Mouse (Mus musculus): ENCODE results near the gene Stk39. TPM values are rescaled to one million over a fixed set of nuclear protein-coding genes. Genes with fewer than 3 reads are reported as not detected.

The Stk39 gene
- polyA plus RNA-seq, 1 experiment from 2014 or later = 29.0 TPM

DNA sequence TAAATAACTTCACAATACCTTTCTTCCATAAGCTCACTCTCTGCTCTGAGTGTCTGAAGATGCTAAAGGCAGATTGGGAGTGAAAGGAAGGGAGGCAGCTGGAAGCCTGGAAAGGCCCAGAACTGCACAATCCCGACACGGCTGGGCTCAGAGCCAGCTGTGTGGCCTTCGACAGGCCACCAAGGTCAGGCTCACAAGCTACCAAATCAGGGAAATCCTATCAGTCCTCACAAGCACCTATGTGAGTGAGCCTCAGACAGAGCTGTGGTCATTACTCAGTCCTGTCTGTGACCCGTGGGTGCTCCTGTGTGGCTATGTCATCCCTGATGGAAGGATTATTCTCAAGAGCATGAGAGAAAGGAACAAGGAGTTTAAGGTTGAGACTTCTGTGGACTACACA lies 19.7 kb downstream of the Stk39 start:
- WGBS = 74% methylated on average over 4 of the region's 4 CpGs
- DNase-seq (ENCODE audit: low spot score) (no peak), ATAC-seq (replicated peaks; ENCODE audit: low FRiP score, low read depth) (no peak)
- no peaks in the 10 kb centered on the region for H3K36me3 ChIP-seq (ENCODE audit: insufficient read depth, low read length)
- no peaks in the 10 kb centered on the region for H3K27me3 ChIP-seq (ENCODE audit: insufficient read depth, low read length)
- no peak overlapping the region for H3K27ac ChIP-seq
- no peak overlapping the region for H3K4me2 ChIP-seq (ENCODE audit: low read length)
- H3K4me1 ChIP-seq (replicated peaks; ENCODE audit: insufficient read depth, low read length) = no peaks in the 10 kb centered on the region
- H3K9me3 ChIP-seq (replicated peaks; ENCODE audit: low read length) = no peaks in the 10 kb centered on the region
- no peak for TF ChIP-seq CTCF (IDR thresholded peaks at IDR 0.05; ENCODE audit: low read depth)
- H3K9ac ChIP-seq (ENCODE audit: low read depth, low read length) = no peak overlapping the region
- no peak overlapping the region for H3K4me3 ChIP-seq (replicated peaks; ENCODE audit: low read depth, low read length)

DNA sequence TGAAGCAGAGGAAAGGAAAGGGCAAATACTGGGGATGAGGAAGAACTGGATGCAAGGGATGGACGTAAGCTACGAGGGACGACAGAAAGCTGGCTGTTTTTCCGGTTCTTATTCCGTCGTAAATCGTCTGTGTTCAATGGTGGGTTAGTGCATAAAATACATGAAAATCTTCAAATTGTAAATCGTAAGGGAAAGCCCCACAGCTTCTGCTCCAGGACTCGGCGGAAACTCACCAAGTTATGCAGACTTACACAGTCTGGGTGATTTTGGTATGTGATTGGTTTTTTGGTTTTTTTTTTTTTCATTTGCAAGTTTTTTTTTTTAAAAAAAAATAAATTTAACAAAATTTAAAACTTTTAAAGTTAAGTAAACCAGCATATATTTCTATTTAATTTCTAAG lies 24.0 kb downstream of the Stk39 start:
- Histone ChIP-seq H3K4me3 (replicated peaks; ENCODE audit: low read depth, low read length) (no peak overlapping the region), H3K4me1 (replicated peaks; ENCODE audit: insufficient read depth, low read length) (no peaks in the 10 kb centered on the region), H3K36me3 (ENCODE audit: insufficient read depth, low read length) (no peaks in the 10 kb centered on the region), H3K9ac (ENCODE audit: low read depth, low read length) (no peak overlapping the region), H3K4me2 (ENCODE audit: low read length) (no peak overlapping the region), H3K27me3 (ENCODE audit: insufficient read depth, low read length) (no peaks in the 10 kb centered on the region), H3K9me3 (replicated peaks; ENCODE audit: low read length) (no peaks in the 10 kb centered on the region), H3K27ac (no peak overlapping the region)
- no peak for TF ChIP-seq CTCF (IDR thresholded peaks at IDR 0.05; ENCODE audit: low read depth)
- no peak for ATAC-seq (replicated peaks; ENCODE audit: low FRiP score, low read depth)
- 56% methylated on average over 10 of the region's 10 CpGs for WGBS
- DNase-seq (ENCODE audit: low spot score) = peak; percentile 25

DNA sequence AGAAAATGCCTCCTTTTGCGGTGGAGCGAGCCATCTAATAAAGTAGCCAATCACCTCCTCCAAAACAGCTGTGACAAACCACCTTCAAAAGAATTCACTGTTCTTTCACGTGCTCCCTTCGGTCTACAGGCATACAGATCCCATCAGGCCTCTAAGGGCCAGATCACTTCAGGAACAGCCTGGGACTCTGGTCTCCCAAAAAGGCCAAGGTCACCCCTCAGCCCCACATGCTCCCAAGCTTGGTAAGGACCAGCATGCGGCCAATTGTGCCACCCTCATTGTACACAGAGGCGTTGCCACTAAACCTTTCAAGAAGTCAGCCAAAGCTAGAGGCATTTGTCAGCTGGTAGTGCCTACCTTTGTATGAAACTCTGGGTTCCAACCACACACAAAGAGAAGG lies 28.9 kb downstream of the Stk39 start:
- H3K9me3 ChIP-seq (replicated peaks; ENCODE audit: low read length) = no peaks in the 10 kb centered on the region
- no peak overlapping the region for H3K27ac ChIP-seq
- H3K4me1 ChIP-seq (replicated peaks; ENCODE audit: insufficient read depth, low read length) = 0 out of 2 replicates have a peak, but pooled peaks cover 3% of the 10 kb centered on the region
- 64% methylated on average over 6 of the region's 6 CpGs for WGBS
- H3K36me3 ChIP-seq (ENCODE audit: insufficient read depth, low read length) = peaks cover 3% of the 10 kb centered on the region; the same call in 1 of the 2 replicates
- H3K27me3 ChIP-seq (ENCODE audit: insufficient read depth, low read length) = no peaks in the 10 kb centered on the region
- no peak overlapping the region for H3K4me3 ChIP-seq (replicated peaks; ENCODE audit: low read depth, low read length)
- no peak overlapping the region for H3K4me2 ChIP-seq (ENCODE audit: low read length)
- no peak for TF ChIP-seq CTCF (IDR thresholded peaks at IDR 0.05; ENCODE audit: low read depth)
- no peak for DNase-seq (ENCODE audit: low spot score)
- no peak for ATAC-seq (replicated peaks; ENCODE audit: low FRiP score, low read depth)
- H3K9ac ChIP-seq (ENCODE audit: low read depth, low read length) = no peak overlapping the region

DNA sequence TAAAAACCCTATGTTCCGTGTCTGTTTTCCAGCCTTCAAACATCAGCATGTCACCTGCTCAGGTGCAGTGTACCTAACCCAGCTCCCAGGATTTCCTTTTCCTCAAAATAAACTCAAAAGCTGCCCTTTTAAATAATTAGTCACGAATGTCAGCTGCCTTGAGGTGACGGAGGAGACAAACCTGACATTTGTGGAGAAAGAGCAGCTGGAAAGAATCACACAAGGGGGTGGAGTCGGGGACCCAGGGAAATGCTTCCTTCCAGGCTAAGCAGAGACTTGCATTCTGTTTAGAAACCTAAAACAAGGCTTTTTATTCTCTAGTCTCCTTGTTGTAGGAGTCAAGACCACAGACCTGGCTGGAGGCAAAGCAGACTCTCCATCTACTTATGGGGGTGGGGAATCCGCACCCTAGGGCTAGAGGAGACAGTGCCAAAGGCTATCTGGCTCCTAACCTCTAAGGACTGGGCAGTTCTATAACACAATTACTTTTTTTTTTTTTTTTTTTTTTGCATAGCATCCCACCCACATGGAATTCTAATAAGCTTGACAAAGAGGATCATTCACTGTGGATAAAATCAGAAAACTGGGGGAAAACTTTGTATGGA lies 29.9 kb downstream of the Stk39 start:
- TF ChIP-seq CTCF (IDR thresholded peaks at IDR 0.05; ENCODE audit: low read depth) = no peak
- Histone ChIP-seq H3K4me3 (replicated peaks; ENCODE audit: low read depth, low read length) (no peak overlapping the region), H3K27me3 (ENCODE audit: insufficient read depth, low read length) (no peaks in the 10 kb centered on the region), H3K27ac (no peak overlapping the region), H3K9me3 (replicated peaks; ENCODE audit: low read length) (no peaks in the 10 kb centered on the region), H3K4me2 (ENCODE audit: low read length) (no peak overlapping the region), H3K9ac (ENCODE audit: low read depth, low read length) (no peak overlapping the region), H3K36me3 (ENCODE audit: insufficient read depth, low read length) (peaks cover 3% of the 10 kb centered on the region; the same call in 1 of the 2 replicates), H3K4me1 (replicated peaks; ENCODE audit: insufficient read depth, low read length) (0 out of 2 replicates have a peak, but pooled peaks cover 3% of the 10 kb centered on the region)
- ATAC-seq (replicated peaks; ENCODE audit: low FRiP score, low read depth) (no peak), DNase-seq (ENCODE audit: low spot score) (peak; percentile 68)
- WGBS = 41% methylated on average over 5 of the region's 5 CpGs

DNA sequence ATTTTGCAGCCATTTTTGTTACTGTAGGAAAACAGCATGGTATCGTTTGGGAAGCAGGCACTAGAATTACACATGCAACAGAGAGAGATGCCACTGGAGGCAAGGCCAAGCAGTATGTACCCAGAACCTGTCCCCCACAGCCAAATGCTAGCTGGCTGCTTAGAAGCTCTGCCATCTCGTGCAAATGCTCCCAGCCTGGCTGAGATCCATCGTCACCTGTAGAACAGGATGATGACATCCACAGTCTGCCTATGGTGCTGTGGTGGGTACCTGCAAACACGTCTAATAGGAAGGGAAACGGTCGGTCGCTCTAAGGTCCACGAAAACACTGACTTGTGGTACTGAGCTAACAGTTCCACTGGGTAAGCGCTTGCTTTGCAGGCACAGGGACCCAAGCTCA lies 32.5 kb downstream of the Stk39 start:
- no peak for ATAC-seq (replicated peaks; ENCODE audit: low FRiP score, low read depth)
- peaks cover 3% of the 10 kb centered on the region; the same call in 1 of the 2 replicates for H3K36me3 ChIP-seq (ENCODE audit: insufficient read depth, low read length)
- H3K4me1 ChIP-seq (replicated peaks; ENCODE audit: insufficient read depth, low read length) = peaks cover 20% of the 10 kb centered on the region
- H3K27ac ChIP-seq = no peak overlapping the region
- H3K27me3 ChIP-seq (ENCODE audit: insufficient read depth, low read length) = no peaks in the 10 kb centered on the region
- no peaks in the 10 kb centered on the region for H3K9me3 ChIP-seq (replicated peaks; ENCODE audit: low read length)
- no peak overlapping the region for H3K4me2 ChIP-seq (ENCODE audit: low read length)
- WGBS = 89% methylated on average over 9 of the region's 9 CpGs
- H3K4me3 ChIP-seq (replicated peaks; ENCODE audit: low read depth, low read length) = no peak overlapping the region
- H3K9ac ChIP-seq (ENCODE audit: low read depth, low read length) = no peak overlapping the region
- no peak for TF ChIP-seq CTCF (IDR thresholded peaks at IDR 0.05; ENCODE audit: low read depth)
- no peak for DNase-seq (ENCODE audit: low spot score)

DNA sequence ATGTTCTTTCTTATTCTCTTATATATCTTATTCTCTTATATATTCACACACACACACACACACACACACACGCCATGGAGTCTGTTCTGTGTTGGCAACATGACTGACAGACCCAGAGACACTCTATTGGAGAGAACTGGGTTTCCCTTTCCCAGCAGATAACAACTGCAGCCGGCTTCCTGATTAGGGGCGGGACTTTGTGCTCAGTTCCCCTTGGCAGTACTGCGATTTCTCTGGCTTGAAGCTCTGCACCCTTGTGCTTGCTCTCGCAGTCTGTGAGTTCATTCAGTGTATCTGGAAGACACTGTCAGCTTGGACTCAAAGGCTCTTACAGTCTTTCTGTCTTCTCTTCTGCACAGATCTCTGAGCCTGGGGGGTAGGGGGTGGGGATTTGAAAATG lies 34.1 kb downstream of the Stk39 start:
- 71% methylated on average over 5 of the region's 5 CpGs for WGBS
- Histone ChIP-seq H3K9me3 (replicated peaks; ENCODE audit: low read length) (no peaks in the 10 kb centered on the region), H3K27ac (no peak overlapping the region), H3K27me3 (ENCODE audit: insufficient read depth, low read length) (no peaks in the 10 kb centered on the region), H3K9ac (ENCODE audit: low read depth, low read length) (no peak overlapping the region), H3K4me2 (ENCODE audit: low read length) (no peak overlapping the region), H3K4me3 (replicated peaks; ENCODE audit: low read depth, low read length) (no peak overlapping the region), H3K4me1 (replicated peaks; ENCODE audit: insufficient read depth, low read length) (peaks cover 20% of the 10 kb centered on the region), H3K36me3 (ENCODE audit: insufficient read depth, low read length) (peaks cover 3% of the 10 kb centered on the region; the same call in 1 of the 2 replicates)
- DNase-seq (ENCODE audit: low spot score) (no peak), ATAC-seq (replicated peaks; ENCODE audit: low FRiP score, low read depth) (no peak)
- TF ChIP-seq CTCF (IDR thresholded peaks at IDR 0.05; ENCODE audit: low read depth) = no peak

DNA sequence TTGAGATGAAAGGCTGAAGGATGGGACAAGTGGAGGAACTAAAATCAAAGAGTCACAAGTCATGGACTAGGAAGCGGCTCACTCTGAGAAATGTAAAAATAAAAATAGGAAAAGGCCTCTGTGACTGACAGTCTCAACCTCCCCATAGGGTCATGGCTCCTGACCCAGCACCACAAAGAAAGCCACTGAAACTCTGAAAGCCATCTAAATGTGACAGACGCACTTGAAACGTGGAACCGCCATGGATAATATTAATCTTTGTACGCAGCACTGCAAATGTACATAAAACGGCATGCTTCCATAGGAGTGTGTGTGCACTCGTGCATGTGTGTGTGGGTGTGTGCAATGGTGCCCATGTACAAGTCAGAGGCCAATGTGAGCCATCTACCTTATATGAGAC lies 34.9 kb downstream of the Stk39 start:
- Histone ChIP-seq H3K27ac (no peak overlapping the region), H3K27me3 (ENCODE audit: insufficient read depth, low read length) (no peaks in the 10 kb centered on the region), H3K36me3 (ENCODE audit: insufficient read depth, low read length) (peaks cover 3% of the 10 kb centered on the region; the same call in 1 of the 2 replicates), H3K4me1 (replicated peaks; ENCODE audit: insufficient read depth, low read length) (peaks cover 18% of the 10 kb centered on the region), H3K9me3 (replicated peaks; ENCODE audit: low read length) (no peaks in the 10 kb centered on the region), H3K9ac (ENCODE audit: low read depth, low read length) (no peak overlapping the region), H3K4me2 (ENCODE audit: low read length) (no peak overlapping the region), H3K4me3 (replicated peaks; ENCODE audit: low read depth, low read length) (no peak overlapping the region)
- ATAC-seq (replicated peaks; ENCODE audit: low FRiP score, low read depth) (no peak), DNase-seq (ENCODE audit: low spot score) (no peak)
- 77% methylated on average over 7 of the region's 7 CpGs for WGBS
- TF ChIP-seq CTCF (IDR thresholded peaks at IDR 0.05; ENCODE audit: low read depth) = no peak

Data from kidney, postnatal 0 days (tissue).